Mouse (Mus musculus) liver, postnatal 0 days (tissue): ENCODE data around the gene Gse1.

Experiments used
- CTCF ChIP-seq: sonication (generic); IDR thresholded peaks from 2 replicates; pipeline ENCODE4 v1.5.1; 2016; ENCODE audit warnings: antibody characterized with exemption, low read depth
- EP300 ChIP-seq: IDR thresholded peaks from 2 replicates; pipeline ENCODE4 v1.6.1; 2016; ENCODE audit warnings: antibody characterized with exemption, low read depth, mild to moderate bottlenecking

GRCm38 (mm10) chr8:120490354-120491141, 262.3 kb downstream of the Gse1 start:
- TF ChIP-seq CTCF (no peak), EP300 (no peak)
